Mouse (Mus musculus) midbrain, embryonic 11.5 days (tissue): ENCODE measurements around the gene 1700017B05Rik. TPM values are rescaled to one million over a fixed set of nuclear protein-coding genes. Genes with fewer than 3 reads are reported as not detected.
"Not testable (repeated sequence)": the region's sequence is repeated elsewhere in the genome, so short reads cannot be mapped to it uniquely, and the experiment has no call there.

Experiments
- ATAC-seq: fragments of 200-750 bp; cut with Nextera tagmentation; 2 replicates; pipeline ENCODE4 v1.8.0; 2017; ENCODE audit warnings: moderate TSS enrichment, moderate library complexity; ENCODE audit not compliant: low FRiP score
- DNase-seq: peaks from one replicate; pipeline ENCODE4 v3.0.0; 2015; ENCODE audit warnings: low spot score; ENCODE audit errors: missing footprints
- H3K27ac ChIP-seq: fragments of 300-500 bp; sonication (generic); 2 replicates; pipeline ENCODE4 v1.5.1; 2014; ENCODE audit warnings: low read depth, low read length
- H3K27me3 ChIP-seq: fragments of 300-500 bp; sonication (generic); 2 replicates; pipeline ENCODE4 v1.6.1; 2014; ENCODE audit warnings: mild to moderate bottlenecking, low read length, moderate library complexity, mixed read lengths; ENCODE audit not compliant: control insufficient read depth, insufficient read depth
- H3K36me3 ChIP-seq: fragments of 300-500 bp; sonication (generic); 2 replicates; pipeline ENCODE4 v1.6.1; 2014; ENCODE audit warnings: mild to moderate bottlenecking, low read length, moderate library complexity, mixed read lengths; ENCODE audit not compliant: control insufficient read depth, insufficient read depth
- H3K4me1 ChIP-seq: fragments of 300-500 bp; sonication (generic); 2 replicates; pipeline ENCODE4 v1.6.1; 2014; ENCODE audit warnings: low read length; ENCODE audit not compliant: control insufficient read depth, insufficient read depth
- H3K4me2 ChIP-seq: fragments of 300-500 bp; sonication (generic); 2 replicates; pipeline ENCODE4 v1.6.1; 2014; ENCODE audit warnings: mild to moderate bottlenecking, moderate library complexity
- H3K4me3 ChIP-seq: fragments of 300-500 bp; sonication (generic); 2 replicates; pipeline ENCODE4 v1.5.1; 2014; ENCODE audit warnings: low read depth, low read length
- H3K9ac ChIP-seq: fragments of 300-500 bp; sonication (generic); 2 replicates; pipeline ENCODE4 v1.6.1; 2014; ENCODE audit warnings: low read length
- H3K9me3 ChIP-seq: fragments of 300-500 bp; sonication (generic); 2 replicates; pipeline ENCODE4 v1.6.1; 2016; ENCODE audit warnings: low read length; ENCODE audit not compliant: control insufficient read depth
- WGBS: fragments of 180-500 bp; shearing (Covaris S2); extraction: QIAGEN DNeasy Blood & Tissue Kit; methylation state at CpG from one replicate; pipeline ENCODE4 v1.1.7; 2014; 5-methylcytosine and 5-hydroxymethylcytosine counted together
- polyA plus RNA-seq: library from polyadenylated mRNA; unstranded; fragments of >200 nt; fragmentation: Nextera tagmentation; extraction: Ambion mirVana; gene quantifications from 2 replicates; pipeline ENCODE4 v1.2.1, GENCODE M21; 2014

The 1700017B05Rik gene
- polyA plus RNA-seq, 1 experiment from 2014 or later: 9.3 TPM

DNA sequence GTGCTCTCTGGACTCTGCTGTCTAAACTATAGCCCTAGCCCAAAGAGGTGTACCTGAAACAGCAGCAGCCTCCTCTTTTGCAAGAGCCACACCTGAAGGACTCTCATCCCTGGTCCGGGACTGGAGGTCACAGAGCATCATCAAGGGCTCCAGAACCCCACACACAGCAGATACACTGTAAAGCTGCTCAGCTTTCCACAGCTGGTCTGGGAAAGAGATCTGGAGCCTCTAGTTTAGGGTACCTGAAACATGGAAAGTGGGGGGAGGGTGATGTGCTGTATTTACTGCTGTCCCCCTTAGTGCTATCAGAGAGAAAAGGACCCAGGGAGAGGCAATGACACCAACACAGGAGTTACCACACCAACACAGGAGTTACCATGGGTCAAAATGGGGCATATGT lies 42.9 kb downstream of the 1700017B05Rik start:
- Histone ChIP-seq H3K4me3 (no peak overlapping the region), H3K36me3 (no peaks in the 10 kb centered on the region), H3K4me1 (no peaks in the 10 kb centered on the region), H3K27ac (no peak overlapping the region), H3K9ac (no peak overlapping the region), H3K27me3 (no peaks in the 10 kb centered on the region), H3K9me3 (no peaks in the 10 kb centered on the region), H3K4me2 (no peak overlapping the region)
- no peak for ATAC-seq
- WGBS: 95% methylated on average over 1 of the region's 1 CpGs
- DNase-seq: no peak

DNA sequence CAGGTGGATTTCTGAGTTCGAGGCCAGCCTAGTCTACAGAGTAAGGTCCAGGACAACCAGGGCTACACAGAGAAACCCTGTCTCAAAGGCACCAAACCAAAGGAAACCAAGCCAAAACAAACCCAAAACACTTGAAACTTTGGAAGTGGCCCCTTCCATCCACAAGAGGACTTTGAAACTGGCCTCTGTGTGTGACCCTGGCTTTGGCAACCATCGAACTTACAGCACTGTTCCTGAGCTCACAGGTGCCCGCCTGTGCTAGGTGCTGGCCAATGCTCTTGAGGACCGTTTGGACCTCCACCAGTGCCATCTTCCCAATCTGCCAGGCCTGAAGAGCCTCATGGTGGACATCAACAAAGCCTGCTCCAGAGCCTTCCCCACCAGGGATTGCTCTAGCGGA lies 43.6 kb downstream of the 1700017B05Rik start:
- H3K9me3 ChIP-seq: no peaks in the 10 kb centered on the region
- H3K4me2 ChIP-seq: no peak overlapping the region
- DNase-seq (no peak), ATAC-seq (no peak)
- no peaks in the 10 kb centered on the region for H3K27me3 ChIP-seq
- 92% methylated on average over 5 of the region's 5 CpGs for WGBS
- no peak overlapping the region for H3K9ac ChIP-seq
- no peak overlapping the region for H3K4me3 ChIP-seq
- no peak overlapping the region for H3K27ac ChIP-seq
- no peaks in the 10 kb centered on the region for H3K36me3 ChIP-seq
- no peaks in the 10 kb centered on the region for H3K4me1 ChIP-seq

DNA sequence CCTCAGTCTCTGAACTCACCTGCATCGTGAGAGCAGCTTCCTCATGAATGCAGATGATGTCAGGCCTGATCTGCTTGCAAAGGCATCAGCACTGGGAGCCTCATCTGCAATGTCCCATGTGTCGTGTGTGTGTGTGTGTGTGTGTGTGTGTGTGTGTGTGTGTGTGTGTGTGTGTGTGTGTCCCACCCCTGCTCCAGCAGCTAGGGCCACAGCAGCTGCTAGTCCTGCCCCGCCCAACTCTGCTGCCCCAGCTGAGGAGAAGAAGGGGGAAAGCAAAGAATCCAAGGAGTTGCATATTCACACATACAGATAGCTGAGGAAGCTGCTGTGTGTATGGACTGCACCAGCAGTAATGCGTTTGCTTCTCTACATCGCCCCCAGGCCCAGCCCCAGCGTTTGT lies 45.2 kb downstream of the 1700017B05Rik start:
- DNase-seq (no peak), ATAC-seq (no peak)
- Histone ChIP-seq H3K4me3 (no peak overlapping the region), H3K27ac (no peak overlapping the region), H3K4me1 (no peaks in the 10 kb centered on the region), H3K4me2 (no peak overlapping the region), H3K27me3 (no peaks in the 10 kb centered on the region), H3K9me3 (no peaks in the 10 kb centered on the region), H3K36me3 (no peaks in the 10 kb centered on the region), H3K9ac (no peak overlapping the region)
- WGBS: 83% methylated on average over 6 of the region's 6 CpGs

DNA sequence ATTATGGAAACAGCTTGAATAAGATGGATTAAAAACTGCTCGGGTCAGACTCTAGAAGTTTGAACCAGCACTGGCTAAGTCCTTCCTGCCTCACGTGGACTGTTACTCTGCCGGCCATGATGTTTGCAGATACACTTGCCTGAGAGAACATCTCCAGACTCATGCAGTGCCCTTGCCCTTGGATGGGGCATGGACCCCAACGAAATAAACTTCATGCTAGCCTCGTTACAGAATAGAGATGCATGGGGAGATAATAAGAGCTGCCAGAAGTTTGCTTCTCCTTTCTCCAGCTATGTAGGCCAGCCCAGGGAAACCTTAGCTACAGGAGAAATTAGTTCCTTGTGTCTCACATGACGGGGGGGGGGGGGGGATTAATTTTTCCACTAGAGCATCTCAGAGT lies 47.9 kb downstream of the 1700017B05Rik start:
- Histone ChIP-seq H3K9ac (no peak overlapping the region), H3K27ac (no peak overlapping the region), H3K4me2 (no peak overlapping the region), H3K36me3 (no peaks in the 10 kb centered on the region), H3K9me3 (no peaks in the 10 kb centered on the region), H3K4me3 (no peak overlapping the region), H3K27me3 (no peaks in the 10 kb centered on the region), H3K4me1 (no peaks in the 10 kb centered on the region)
- no peak for ATAC-seq
- DNase-seq: no peak
- 78% methylated on average over 6 of the region's 6 CpGs for WGBS

DNA sequence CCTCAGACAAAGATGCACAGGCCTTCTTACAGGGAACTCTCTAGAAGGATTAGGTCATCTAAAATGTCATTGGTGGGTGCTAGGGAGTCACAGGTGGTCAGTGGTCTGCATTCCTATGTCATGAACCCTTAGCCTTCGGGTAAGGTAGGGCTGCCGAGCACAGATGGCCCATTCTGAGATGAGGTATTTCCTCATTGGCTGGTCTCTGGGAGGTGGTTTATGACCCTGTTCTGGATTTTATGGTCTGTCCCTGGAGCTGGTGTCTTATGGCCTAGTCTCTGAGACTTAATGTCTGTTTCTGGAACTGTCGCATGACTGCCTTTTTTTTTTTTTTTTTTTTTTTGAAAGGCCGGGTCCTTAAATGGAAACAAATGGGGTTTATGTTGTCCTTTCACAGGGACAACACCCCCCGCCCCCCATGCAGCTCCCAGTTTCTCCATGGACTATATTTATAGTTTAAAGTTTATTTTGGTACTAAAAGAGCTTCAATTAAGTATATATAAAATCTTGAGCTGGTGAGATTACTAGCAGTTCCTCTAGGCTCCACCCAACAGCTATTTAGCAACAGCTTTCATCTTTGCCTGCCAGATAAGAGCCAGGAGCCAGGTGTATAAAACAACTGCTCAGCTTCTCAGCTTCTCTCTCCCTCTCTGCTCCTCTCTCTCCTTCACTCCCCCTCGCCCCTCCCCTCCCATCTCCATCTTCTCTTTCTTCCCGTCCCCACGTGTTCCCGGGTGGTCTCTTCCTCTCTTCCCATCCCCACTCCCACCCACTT lies 49.8 kb downstream of the 1700017B05Rik start:
- no peak for DNase-seq

DNA sequence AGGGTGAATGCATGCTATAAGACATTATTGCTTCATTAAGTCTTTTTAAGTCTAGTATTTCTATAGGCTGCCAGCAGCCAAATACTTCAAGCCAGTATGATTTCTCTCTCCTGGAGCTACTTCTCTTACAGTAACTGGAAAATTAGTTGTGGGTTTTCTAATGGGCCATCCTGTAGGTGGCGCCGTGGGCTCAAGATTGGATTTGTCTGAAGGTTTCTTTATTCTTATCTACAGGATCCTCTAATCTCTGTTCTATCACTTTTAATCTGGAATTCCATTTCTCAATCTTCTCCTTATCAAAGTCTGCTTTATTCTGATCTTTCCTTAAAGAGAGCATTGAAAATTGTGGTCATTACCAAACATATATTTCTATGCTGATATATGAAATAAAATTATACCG lies 53.1 kb downstream of the 1700017B05Rik start:
- 36% methylated on average over 3 of the region's 3 CpGs for WGBS
- no peak overlapping the region for H3K4me3 ChIP-seq
- DNase-seq (peak; percentile 90), ATAC-seq (no peak)
- H3K9me3 ChIP-seq: no peaks in the 10 kb centered on the region
- no peak overlapping the region for H3K9ac ChIP-seq
- no peaks in the 10 kb centered on the region for H3K4me1 ChIP-seq
- H3K27ac ChIP-seq: no peak overlapping the region
- no peaks in the 10 kb centered on the region for H3K36me3 ChIP-seq
- H3K4me2 ChIP-seq: no peak overlapping the region
- H3K27me3 ChIP-seq: no peaks in the 10 kb centered on the region

More for the DNA sequence above, 49.8 kb downstream of the 1700017B05Rik start:
- no peak for ATAC-seq
- no peak overlapping the region for H3K4me2 ChIP-seq
- H3K27ac ChIP-seq: no peak overlapping the region
- no peaks in the 10 kb centered on the region for H3K4me1 ChIP-seq
- H3K27me3 ChIP-seq: no peaks in the 10 kb centered on the region
- 74% methylated on average over 9 of the region's 9 CpGs for WGBS
- no peaks in the 10 kb centered on the region for H3K9me3 ChIP-seq
- no peak overlapping the region for H3K4me3 ChIP-seq
- H3K9ac ChIP-seq: no peak overlapping the region
- H3K36me3 ChIP-seq: no peaks in the 10 kb centered on the region

DNA sequence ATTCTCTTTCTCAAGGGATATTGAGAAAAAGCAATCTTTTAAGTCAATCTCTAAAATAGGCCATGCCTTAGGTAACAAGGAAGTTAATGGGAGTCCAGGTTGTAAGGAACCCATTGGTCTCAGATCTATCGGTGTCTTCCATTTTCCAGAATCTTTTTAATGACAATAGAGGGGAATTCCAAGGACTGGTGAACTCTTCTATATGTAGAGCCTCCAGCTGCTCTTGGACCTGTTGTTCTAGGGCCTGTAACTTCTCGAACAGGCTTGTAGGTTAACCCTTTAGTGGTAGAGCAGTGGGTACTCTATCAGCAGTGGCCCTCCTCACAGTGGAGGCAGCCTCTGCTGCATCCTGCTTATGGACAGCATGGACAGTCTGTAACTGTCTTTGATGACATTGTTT lies 55.5 kb downstream of the 1700017B05Rik start:
- H3K27me3 ChIP-seq: no peaks in the 10 kb centered on the region
- no peaks in the 10 kb centered on the region for H3K36me3 ChIP-seq
- H3K4me3 ChIP-seq: no peak overlapping the region
- H3K4me1 ChIP-seq: no peaks in the 10 kb centered on the region
- no peak overlapping the region for H3K9ac ChIP-seq
- WGBS: 74% methylated on average over 2 of the region's 2 CpGs
- H3K4me2 ChIP-seq: no peak overlapping the region
- H3K9me3 ChIP-seq: no peaks in the 10 kb centered on the region
- H3K27ac ChIP-seq: no peak overlapping the region
- DNase-seq (no peak), ATAC-seq (no peak)

DNA sequence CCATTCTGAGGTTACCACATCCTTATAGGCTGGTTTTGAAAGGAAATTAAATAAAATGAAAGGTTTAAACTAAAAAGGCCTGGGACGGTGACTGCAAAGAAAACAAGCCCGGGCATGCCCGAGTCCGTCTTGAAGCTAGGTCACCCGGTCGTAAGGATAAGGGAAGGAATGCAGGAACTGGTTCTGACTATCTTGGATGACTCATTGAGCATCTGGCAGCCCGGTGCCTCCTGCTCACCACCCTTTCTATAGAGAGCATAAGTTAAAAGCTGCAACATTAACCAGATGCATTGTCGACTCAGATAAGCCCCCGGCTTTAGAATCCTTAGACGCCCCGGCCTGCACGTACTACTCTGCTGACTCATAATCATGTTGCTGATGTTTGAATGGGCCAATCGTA lies 58.8 kb downstream of the 1700017B05Rik start:
- 92% methylated on average over 13 of the region's 13 CpGs for WGBS
- not testable (repeated sequence) for H3K9me3 ChIP-seq, DNase-seq, H3K4me3 ChIP-seq, H3K4me1 ChIP-seq, H3K27me3 ChIP-seq, H3K4me2 ChIP-seq, H3K9ac ChIP-seq, H3K27ac ChIP-seq, H3K36me3 ChIP-seq, ATAC-seq
